9 mouse cellular contexts compared by ENCODE assay signal in the genomic region with DNA sequence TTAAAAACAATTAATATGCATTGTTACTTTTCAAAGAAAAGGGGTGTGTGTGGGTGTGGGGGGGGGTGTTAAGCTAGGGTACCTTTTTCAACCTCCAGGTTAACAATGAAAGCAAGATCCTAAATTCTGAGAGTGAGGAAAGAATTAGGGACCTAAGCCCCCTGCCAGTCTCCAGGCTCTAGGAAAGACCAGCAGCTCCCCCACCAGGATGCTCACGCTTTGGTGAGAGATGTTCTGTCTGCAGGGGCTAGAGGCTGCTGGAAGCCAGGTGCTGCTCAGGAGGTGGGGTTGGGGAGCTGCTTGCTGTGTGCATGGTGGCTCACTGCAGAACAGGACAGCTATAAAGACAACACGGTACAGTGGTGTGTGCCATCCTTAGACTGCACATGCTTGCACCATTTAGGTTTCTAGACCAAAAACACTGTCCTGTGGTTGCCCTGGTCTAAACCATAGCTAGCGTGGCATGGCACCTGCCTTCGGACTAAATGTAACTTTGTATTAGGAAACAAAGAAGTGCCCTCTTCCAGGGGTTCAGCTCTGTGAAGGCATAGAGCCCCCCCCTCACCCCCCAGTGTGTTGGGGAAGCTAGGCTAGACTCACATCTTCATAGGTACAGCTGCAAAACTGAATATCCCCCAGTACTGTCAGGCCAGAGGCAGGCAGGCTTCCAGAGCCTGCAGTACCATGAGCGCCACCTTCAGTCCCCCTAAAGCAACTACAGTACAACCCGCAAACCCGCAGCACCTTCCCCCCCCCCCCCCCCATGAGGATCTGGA.
DNase-seq lines count a peak whose midpoint lies in the region; ATAC-seq and TF ChIP-seq lines count a peak whose summit lies in the region.
"Had no signal": no experiment of that assay in that cellular context is flagged by ENCODE, and none has a peak within 500 bp of the region (broad histone marks: within the 10 kb centered on the region; RNA-seq: fewer than 3 reads in every experiment).

No protein-coding gene starts in this region.

- no peaks in the 10 kb centered on the region for H3K9me3 ChIP-seq in hindbrain, embryonic 11.5 days (ENCODE audit: control insufficient read depth, low read length)
- H3K9me3 ChIP-seq: neural tube, embryonic 12.5 days had no signal

- H3K4me3 ChIP-seq in layer of hippocampus, adult 2 months = no peak overlapping the region
- no peak overlapping the region for H3K4me3 ChIP-seq in hindbrain, embryonic 11.5 days (ENCODE audit: low read depth, low read length)
- H3K4me3 ChIP-seq: neural tube, embryonic 12.5 days had no signal

- 42% methylated on average over 4 of the region's 7 CpGs for WGBS in hindbrain, embryonic 11.5 days

- H3K4me1 ChIP-seq in hindbrain, embryonic 11.5 days (replicated peaks; ENCODE audit: control insufficient read depth, insufficient read depth, low read length) = peaks cover 7% of the 10 kb centered on the region

- DNase-seq in cerebellum, adult 18-20 months = peak; percentile 22 to 39
- no peak for DNase-seq in cerebellum, adult 9-11 months
- DNase-seq in layer of hippocampus, adult 2 months (ENCODE audit: low spot score in 2 of 2) = peak in 1 of 2 experiments; percentile 60
- DNase-seq in layer of hippocampus, adult 9-11 months = no peak
- DNase-seq in A20 (ENCODE audit: low read depth, low spot score) = peak; percentile 43
- peak; percentile 57 for DNase-seq in hindbrain, embryonic 11.5 days (ENCODE audit: low spot score)
- no peak for DNase-seq in gastrocnemius, postnatal 10 days
- no peak for DNase-seq in T-cell, adult 2 months (ENCODE audit: low spot score)

- no peak overlapping the region for H3K4me2 ChIP-seq in hindbrain, embryonic 11.5 days (replicated peaks; ENCODE audit: low read depth, low read length)
- H3K4me2 ChIP-seq: neural tube, embryonic 12.5 days had no signal

- peaks cover 9% of the 10 kb centered on the region for H3K27me3 ChIP-seq in hindbrain, embryonic 11.5 days (ENCODE audit: control insufficient read depth, insufficient read depth, low read length)

- no peak for ATAC-seq in hindbrain, embryonic 11.5 days (ENCODE audit: low FRiP score)

- peak; percentile 69 for TF ChIP-seq CTCF in layer of hippocampus, adult 2 months (conservative IDR thresholded peaks at IDR 0.05)

- H3K27ac ChIP-seq in layer of hippocampus, adult 2 months = no peak overlapping the region
- H3K27ac ChIP-seq in hindbrain, embryonic 11.5 days (ENCODE audit: low read depth, low read length) = no peak overlapping the region
- H3K27ac ChIP-seq: neural tube, embryonic 12.5 days had no signal

- H3K9ac ChIP-seq in hindbrain, embryonic 11.5 days (ENCODE audit: low read depth, low read length) = no peak overlapping the region
- H3K9ac ChIP-seq: neural tube, embryonic 12.5 days had no signal

- H3K36me3 ChIP-seq in hindbrain, embryonic 11.5 days (ENCODE audit: control insufficient read depth, insufficient read depth, low read length) = no peaks in the 10 kb centered on the region
- H3K36me3 ChIP-seq: neural tube, embryonic 12.5 days had no signal

Comparison
In these comparisons a context has a peak if more than half of its experiments do, and no peak if none do; other contexts are left out.
1. DNase-seq: peak in cerebellum, adult 18-20 months (2 of 2), A20 (single experiment) and hindbrain, embryonic 11.5 days (single experiment); none in cerebellum, adult 9-11 months (single experiment), layer of hippocampus, adult 9-11 months (single experiment), gastrocnemius, postnatal 10 days (single experiment) and T-cell, adult 2 months (single experiment).